Mouse (Mus musculus): Measurements from ENCODE around the gene Gpha2. TPM values are rescaled to one million over a fixed set of nuclear protein-coding genes. Genes with fewer than 3 reads are reported as not detected.

Gene Gpha2
- polyA plus RNA-seq, 1 experiment from 2014 or later = not detected

DNA sequence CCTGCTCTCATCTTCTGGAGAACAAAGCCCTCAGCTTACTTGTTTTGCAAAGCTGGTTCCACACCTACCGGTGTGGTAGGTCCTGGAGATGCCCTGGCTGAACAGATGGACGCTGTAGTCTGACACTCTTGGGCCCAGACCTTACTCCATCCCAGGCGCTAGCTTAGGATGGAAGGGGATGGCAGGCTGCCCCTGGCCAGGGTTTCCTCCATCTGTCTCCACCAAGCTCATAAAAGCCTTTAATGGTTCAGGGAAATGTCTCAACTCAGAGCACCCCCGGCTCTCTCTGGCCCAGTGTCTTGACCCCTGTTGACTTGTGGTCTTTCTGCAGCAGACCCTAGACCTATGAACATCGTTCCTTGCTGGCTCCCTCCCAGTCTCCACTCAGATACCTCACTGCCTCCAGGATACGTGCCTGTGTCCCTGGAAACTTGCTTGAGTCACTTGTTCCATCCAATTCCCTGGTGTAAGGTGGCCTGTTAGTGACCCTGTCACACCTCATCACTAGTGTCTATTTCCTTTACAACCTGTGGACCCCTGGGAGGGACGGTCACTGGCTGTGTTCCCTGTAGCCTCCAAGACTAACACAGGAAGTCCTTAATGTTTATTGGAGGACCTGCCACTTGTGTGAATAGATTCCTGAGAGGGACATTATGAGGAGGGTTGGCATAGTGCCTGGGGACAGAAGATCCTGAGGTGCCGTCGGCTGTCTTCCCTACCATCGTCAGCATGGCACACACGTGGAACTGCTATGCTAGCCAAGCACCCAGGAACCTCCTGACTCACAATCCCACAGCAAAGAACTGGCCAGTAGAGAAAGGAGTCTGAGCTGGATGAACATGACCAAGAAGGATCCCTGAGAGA is 41.4 kb downstream of the Gpha2 start:
- Histone ChIP-seq H3K9me3 (no peaks in the 10 kb centered on the region), H3K36me3 (no peaks in the 10 kb centered on the region), H3K9ac (no peak overlapping the region), H3K4me2 (no peak overlapping the region), H3K27ac (no peak overlapping the region), H3K4me1 (peaks cover 3% of the 10 kb centered on the region; the same call in 1 of the 2 replicates), H3K27me3 (no peaks in the 10 kb centered on the region), H3K4me3 (no peak overlapping the region)
- WGBS = 47% methylated on average over 11 of the region's 11 CpGs
- no peak; the same call in 1 of the 2 replicates for ATAC-seq (ENCODE audit: borderline replicate concordance, extremely low read depth, low FRiP score, low TSS enrichment)

DNA sequence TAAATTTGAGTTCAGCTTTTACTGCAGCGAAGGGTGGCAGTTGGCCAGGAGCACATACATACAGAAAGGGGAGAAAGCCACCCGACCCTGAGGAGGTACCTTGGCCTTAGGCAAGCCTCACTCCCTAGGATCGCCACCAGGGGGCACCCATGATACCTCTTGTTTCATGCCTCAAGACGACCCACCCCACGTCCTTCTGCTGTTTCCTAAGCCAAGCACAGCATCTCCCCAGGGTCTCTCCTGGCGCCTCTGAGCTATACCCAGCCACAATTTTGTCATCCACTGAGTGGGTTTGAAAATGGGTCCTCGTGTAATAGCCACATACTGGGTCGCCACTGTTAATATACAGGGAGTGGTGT is 42.0 kb downstream of the Gpha2 start:
- ATAC-seq (ENCODE audit: borderline replicate concordance, extremely low read depth, low FRiP score, low TSS enrichment) = peak; percentile 60; the same call in 1 of the 2 replicates
- H3K9me3 ChIP-seq = no peaks in the 10 kb centered on the region
- no peaks in the 10 kb centered on the region for H3K36me3 ChIP-seq
- no peak overlapping the region for H3K9ac ChIP-seq
- no peak overlapping the region for H3K27ac ChIP-seq
- WGBS = 14% methylated on average over 8 of the region's 8 CpGs
- H3K4me3 ChIP-seq = no peak overlapping the region
- H3K4me2 ChIP-seq = no peak overlapping the region
- peaks cover 3% of the 10 kb centered on the region; the same call in 1 of the 2 replicates for H3K4me1 ChIP-seq
- no peaks in the 10 kb centered on the region for H3K27me3 ChIP-seq

DNA sequence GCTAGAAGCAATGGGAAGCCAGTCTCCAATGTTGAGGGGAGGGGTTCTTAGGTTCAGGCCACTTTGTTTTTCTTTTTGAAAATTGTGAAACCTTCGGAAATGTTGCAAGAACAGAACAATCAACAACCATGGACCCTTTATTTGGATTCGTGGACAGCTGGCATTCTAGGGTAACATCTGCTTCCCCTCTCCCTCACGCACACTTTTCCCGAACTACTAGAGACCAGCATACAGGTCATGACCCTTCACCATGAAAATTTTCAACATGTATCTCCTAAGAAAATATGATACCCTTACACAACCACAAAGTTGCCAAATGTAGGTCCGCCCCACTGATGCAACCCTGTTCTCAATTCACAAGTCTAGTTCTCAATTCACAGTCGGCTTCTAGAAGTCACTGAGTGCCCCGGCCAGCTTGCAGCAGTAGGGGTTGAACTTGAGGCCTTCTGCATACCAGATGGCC is 42.5 kb downstream of the Gpha2 start:
- 71% methylated on average over 7 of the region's 7 CpGs for WGBS
- H3K4me2 ChIP-seq = no peak overlapping the region
- no peaks in the 10 kb centered on the region for H3K9me3 ChIP-seq
- no peak for ATAC-seq (ENCODE audit: borderline replicate concordance, extremely low read depth, low FRiP score, low TSS enrichment)
- no peak overlapping the region for H3K27ac ChIP-seq
- no peak overlapping the region for H3K4me3 ChIP-seq
- H3K9ac ChIP-seq = no peak overlapping the region
- no peaks in the 10 kb centered on the region for H3K27me3 ChIP-seq
- no peaks in the 10 kb centered on the region for H3K36me3 ChIP-seq
- peaks cover 3% of the 10 kb centered on the region; the same call in 1 of the 2 replicates for H3K4me1 ChIP-seq

DNA sequence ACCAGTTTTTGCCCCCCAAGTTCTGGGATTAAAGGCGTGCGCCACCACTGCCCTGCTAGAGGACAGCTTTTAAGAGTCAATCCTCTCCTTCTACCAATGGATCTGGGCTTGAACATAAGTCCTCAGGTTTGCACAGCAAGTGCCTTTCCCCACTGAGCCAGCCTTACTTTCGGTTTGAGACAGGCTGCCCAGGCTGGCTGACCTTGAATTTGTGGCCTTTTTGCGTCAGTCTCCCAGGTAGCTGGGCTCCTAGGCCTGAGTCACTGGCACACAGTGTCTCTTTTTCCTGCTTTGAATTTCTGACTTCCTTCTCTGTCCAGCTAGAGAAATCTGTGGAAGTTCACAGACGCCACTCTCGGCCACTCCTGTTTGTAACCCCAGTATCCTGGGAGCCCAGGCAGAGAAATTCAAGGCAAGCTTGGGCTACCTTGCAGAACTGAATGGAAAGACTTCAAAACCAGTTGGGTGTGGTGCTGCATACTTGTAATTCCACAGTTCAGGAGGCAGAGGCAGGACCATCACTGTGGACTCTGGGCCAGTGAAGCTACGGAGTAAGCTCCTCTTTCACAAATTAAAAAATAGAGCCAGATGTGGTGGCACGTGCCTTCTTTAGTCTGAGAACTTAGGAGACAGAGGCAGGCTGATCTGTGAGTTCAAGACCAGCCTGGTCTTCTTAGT is 43.8 kb downstream of the Gpha2 start:
- no peaks in the 10 kb centered on the region for H3K27me3 ChIP-seq
- no peak overlapping the region for H3K9ac ChIP-seq
- no peaks in the 10 kb centered on the region for H3K36me3 ChIP-seq
- H3K27ac ChIP-seq = no peak overlapping the region
- ATAC-seq (ENCODE audit: borderline replicate concordance, extremely low read depth, low FRiP score, low TSS enrichment) = no peak
- H3K4me3 ChIP-seq = no peak overlapping the region
- 88% methylated on average over 8 of the region's 8 CpGs for WGBS
- H3K4me1 ChIP-seq = peaks cover 3% of the 10 kb centered on the region; the same call in 1 of the 2 replicates
- no peak overlapping the region for H3K4me2 ChIP-seq
- H3K9me3 ChIP-seq = no peaks in the 10 kb centered on the region

DNA sequence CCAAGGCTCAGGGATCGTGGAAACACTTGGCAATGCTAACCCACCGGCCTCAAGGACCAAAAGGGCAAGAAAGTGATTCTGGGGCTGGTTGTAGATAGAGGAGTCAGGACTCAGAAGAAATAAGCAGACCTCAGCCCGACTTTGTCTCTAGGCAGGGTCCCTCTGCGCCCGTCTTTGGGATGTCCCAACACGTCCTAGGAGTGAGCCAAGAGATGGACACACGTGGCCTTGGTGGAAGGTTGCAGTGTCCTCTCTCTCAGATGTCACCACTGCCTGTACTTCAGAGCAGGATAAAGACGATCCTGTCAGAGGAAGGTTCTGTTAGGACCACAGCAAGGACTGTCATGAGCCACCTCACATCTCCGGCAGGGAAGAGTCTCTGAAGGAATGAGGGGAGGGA is 44.5 kb downstream of the Gpha2 start:
- Histone ChIP-seq H3K27ac (no peak overlapping the region), H3K4me1 (peaks cover 8% of the 10 kb centered on the region), H3K4me2 (no peak overlapping the region), H3K9me3 (no peaks in the 10 kb centered on the region), H3K9ac (no peak overlapping the region), H3K4me3 (no peak overlapping the region), H3K36me3 (no peaks in the 10 kb centered on the region), H3K27me3 (no peaks in the 10 kb centered on the region)
- no peak for ATAC-seq (ENCODE audit: borderline replicate concordance, extremely low read depth, low FRiP score, low TSS enrichment)
- 50% methylated on average over 9 of the region's 9 CpGs for WGBS

DNA sequence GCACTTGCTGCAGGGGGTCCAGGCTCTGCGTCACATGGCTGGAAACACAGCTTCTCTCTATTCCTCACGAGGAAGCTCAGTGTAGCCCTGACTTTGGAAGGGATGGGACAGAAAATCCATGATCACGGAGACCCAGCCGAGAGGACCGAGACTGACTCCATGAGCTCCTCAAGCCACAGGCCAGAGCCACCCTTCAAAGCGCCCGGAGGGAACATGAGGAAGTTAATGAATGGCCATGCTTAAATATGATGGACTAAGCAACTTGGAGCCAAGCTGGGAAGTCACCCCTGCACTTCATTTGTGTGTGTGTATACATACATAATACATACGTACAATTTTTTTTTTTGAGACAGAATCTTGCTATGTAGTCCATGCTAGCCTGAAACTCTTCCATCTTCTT is 45.0 kb downstream of the Gpha2 start:
- no peaks in the 10 kb centered on the region for H3K36me3 ChIP-seq
- no peak overlapping the region for H3K4me3 ChIP-seq
- peaks cover 14% of the 10 kb centered on the region for H3K4me1 ChIP-seq
- no peak for ATAC-seq (ENCODE audit: borderline replicate concordance, extremely low read depth, low FRiP score, low TSS enrichment)
- no peak overlapping the region for H3K9ac ChIP-seq
- no peaks in the 10 kb centered on the region for H3K27me3 ChIP-seq
- H3K27ac ChIP-seq = no peak overlapping the region
- H3K4me2 ChIP-seq = no peak overlapping the region
- H3K9me3 ChIP-seq = no peaks in the 10 kb centered on the region
- 20% methylated on average over 8 of the region's 8 CpGs for WGBS

DNA sequence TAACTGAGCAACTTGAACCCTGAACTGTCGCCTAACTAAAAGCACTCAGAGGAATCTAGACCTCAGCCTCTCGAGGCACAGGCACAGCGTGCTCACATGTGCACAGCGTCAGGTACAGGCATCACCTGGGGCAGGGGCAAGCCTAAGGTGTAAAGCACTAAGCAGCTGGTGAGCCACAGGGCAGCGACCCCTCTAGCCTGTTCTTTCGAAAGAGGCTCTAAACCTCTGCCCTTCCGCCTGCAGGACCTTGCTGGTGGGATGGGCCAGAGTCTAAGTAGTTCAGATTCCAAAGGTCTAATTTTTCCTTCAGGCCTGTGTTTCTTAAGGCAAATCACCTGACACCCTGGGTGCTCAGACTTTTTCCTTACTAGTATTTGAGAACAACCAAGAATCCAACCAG is 45.9 kb downstream of the Gpha2 start:
- Histone ChIP-seq H3K27ac (no peak overlapping the region), H3K9ac (no peak overlapping the region), H3K4me3 (no peak overlapping the region), H3K9me3 (no peaks in the 10 kb centered on the region), H3K36me3 (no peaks in the 10 kb centered on the region), H3K27me3 (no peaks in the 10 kb centered on the region), H3K4me1 (peaks cover 14% of the 10 kb centered on the region), H3K4me2 (no peak overlapping the region)
- no peak for ATAC-seq (ENCODE audit: borderline replicate concordance, extremely low read depth, low FRiP score, low TSS enrichment)
- 53% methylated on average over 7 of the region's 7 CpGs for WGBS

DNA sequence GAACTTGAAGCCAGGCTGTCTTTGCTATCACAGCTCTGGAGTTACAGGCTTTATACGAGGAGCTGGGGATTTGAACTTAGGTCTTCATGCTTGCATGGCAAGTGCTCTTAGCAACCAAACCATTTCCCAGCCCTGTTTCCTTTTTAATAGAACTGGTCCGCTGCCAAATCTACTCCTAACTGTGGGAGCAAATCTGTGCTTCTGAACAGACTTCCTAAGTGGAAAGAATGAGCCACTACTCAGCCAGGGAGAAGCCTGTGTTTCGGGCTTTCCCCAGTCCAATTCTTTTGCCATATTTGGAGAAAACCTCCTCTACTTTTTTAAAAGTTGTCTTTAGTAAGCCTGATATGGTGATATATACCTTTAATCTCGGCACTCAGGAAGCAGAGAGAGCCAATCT is 46.6 kb downstream of the Gpha2 start:
- Histone ChIP-seq H3K27me3 (no peaks in the 10 kb centered on the region), H3K9ac (no peak overlapping the region), H3K36me3 (no peaks in the 10 kb centered on the region), H3K9me3 (no peaks in the 10 kb centered on the region), H3K4me1 (peaks cover 17% of the 10 kb centered on the region), H3K27ac (no peak overlapping the region), H3K4me2 (no peak overlapping the region), H3K4me3 (no peak overlapping the region)
- ATAC-seq (ENCODE audit: borderline replicate concordance, extremely low read depth, low FRiP score, low TSS enrichment) = no peak
- WGBS = 75% methylated on average over 4 of the region's 4 CpGs

DNA sequence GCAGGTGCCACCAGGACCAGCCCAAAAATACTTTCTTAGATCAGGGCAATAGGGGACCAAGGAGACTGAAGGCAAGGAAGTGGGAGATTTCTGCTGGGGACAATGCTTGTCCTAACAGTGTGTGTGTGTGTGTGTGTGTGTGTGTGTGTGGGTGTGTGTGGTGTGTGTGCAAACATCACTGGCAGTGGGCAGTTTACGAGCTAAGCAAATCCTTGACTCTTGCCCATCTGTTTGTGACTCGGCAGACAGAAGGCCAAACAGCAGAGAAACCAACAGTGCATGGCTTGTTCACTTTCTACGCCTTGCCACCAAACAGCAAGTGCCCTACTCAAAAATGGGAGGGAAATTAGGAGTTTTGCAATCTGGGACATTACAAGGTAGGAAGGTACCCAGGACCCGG is 47.4 kb downstream of the Gpha2 start:
- no peaks in the 10 kb centered on the region for H3K27me3 ChIP-seq
- ATAC-seq (ENCODE audit: borderline replicate concordance, extremely low read depth, low FRiP score, low TSS enrichment) = no peak
- H3K27ac ChIP-seq = no peak overlapping the region
- H3K9me3 ChIP-seq = no peaks in the 10 kb centered on the region
- H3K4me3 ChIP-seq = no peak overlapping the region
- WGBS = 78% methylated on average over 4 of the region's 4 CpGs
- no peak overlapping the region for H3K4me2 ChIP-seq
- no peaks in the 10 kb centered on the region for H3K36me3 ChIP-seq
- H3K9ac ChIP-seq = no peak overlapping the region
- peaks cover 23% of the 10 kb centered on the region for H3K4me1 ChIP-seq

DNA sequence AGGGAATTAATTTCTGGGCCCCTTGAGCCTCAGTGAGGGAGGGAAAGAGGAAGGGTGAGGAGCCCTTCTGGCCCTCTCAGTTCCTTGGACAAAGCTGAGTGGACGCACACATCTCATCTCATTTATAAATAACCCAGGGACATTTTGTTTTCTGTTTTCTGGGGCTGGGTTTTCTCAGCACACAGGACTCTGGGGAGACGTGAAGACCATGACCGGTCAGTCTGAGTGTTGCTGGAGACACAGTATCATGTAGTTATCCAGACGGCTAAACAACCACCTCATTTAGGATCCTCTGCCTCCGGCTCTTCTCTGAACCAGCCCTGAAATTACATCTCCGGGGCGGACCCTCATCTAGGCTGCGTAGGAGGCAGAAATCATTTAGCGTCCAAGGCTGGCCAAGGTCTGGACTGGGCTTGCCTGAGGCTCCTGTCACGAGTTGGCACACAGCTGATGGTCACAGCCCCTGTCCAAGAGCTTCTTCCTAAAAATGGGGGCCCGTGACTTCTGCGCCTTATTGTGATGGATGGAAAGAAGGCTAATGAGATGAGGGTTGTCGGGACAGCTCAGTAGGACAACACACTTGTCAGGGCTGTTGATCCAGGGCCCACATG is 47.9 kb downstream of the Gpha2 start:
- Histone ChIP-seq H3K36me3 (no peaks in the 10 kb centered on the region), H3K27me3 (no peaks in the 10 kb centered on the region), H3K4me2 (no peak overlapping the region), H3K4me1 (peaks cover 28% of the 10 kb centered on the region), H3K27ac (no peak overlapping the region), H3K9me3 (no peaks in the 10 kb centered on the region), H3K9ac (no peak overlapping the region), H3K4me3 (no peak overlapping the region)
- WGBS = 82% methylated on average over 13 of the region's 13 CpGs
- ATAC-seq (ENCODE audit: borderline replicate concordance, extremely low read depth, low FRiP score, low TSS enrichment) = no peak

DNA sequence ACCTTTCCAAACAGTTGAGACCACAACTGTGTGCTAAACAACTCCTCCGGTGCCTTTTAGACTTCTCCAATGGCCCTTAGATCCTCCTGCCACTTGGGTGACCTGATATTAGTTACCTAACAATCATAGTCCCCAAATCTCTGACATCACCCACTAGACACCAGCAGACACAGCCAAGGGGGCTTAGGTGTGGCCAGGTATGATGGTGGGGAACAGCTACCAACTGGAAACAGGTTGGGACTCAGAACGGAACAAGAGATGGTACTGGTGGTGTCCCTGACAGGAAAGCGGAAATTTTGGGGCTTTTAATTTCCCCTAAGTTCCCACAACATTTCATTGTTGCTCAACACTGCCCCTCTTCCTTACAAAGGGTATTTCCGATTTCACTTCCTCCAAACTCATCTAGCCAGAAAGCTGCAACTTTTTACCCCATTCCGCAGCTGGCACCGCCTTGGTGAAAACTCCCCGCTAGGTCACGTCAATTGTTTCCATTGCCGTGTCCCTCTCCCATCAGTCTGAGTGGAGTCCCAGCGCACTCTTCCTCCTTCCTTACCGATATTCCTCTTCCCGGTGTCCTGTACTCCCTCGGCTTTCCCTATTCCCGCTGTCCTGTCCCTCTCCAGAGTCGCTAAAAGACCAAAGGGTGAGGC is 49.7 kb downstream of the Gpha2 start:
- WGBS = 6% methylated on average over 15 of the region's 15 CpGs
- Histone ChIP-seq H3K27ac (peak overlapping the region; percentile 65), H3K36me3 (peaks cover 10% of the 10 kb centered on the region), H3K4me2 (peak overlapping the region; percentile 97), H3K4me3 (peak overlapping the region; percentile 92), H3K4me1 (peaks cover 45% of the 10 kb centered on the region), H3K27me3 (no peaks in the 10 kb centered on the region), H3K9me3 (no peaks in the 10 kb centered on the region), H3K9ac (peak overlapping the region; percentile 42)
- ATAC-seq (ENCODE audit: borderline replicate concordance, extremely low read depth, low FRiP score, low TSS enrichment) = no peak

Measured in lung, embryonic 15.5 days (tissue).